ENCODE assay signal across 9 mouse cellular contexts in the genomic region with DNA sequence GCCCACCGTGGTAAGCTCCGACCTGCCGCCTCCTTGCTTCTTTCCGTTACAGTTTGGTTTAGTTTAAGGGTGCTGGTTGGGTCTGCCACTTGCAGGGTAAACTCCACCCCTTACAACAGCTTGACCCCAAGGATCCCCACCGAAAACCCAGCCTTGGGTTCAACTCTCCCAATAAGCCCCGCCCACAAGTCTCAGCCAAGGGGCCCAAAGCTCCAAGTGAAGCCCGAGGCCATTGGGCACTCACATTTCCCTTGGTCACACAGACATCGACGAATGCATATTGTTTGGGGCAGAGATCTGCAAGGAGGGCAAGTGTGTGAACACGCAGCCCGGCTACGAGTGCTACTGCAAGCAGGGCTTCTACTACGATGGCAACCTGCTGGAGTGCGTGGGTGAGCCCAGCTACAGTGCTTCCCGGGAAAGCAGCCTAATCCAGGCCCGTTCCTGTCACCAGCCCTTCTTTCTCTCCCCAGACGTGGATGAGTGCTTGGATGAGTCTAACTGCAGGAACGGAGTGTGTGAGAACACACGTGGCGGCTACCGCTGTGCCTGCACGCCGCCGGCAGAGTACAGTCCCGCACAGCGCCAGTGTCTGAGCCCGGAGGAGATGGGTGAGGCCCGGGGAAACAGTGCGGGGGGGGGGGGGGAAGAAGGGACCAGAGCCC. TPM values are rescaled to one million over a fixed set of nuclear protein-coding genes. Genes with fewer than 3 reads are reported as not detected.
DNase-seq lines count a peak whose midpoint lies in the region; ATAC-seq and TF ChIP-seq lines count a peak whose summit lies in the region.
"Had no signal": no experiment of that assay in that cellular context is flagged by ENCODE, and none has a peak within 500 bp of the region (broad histone marks: within the 10 kb centered on the region; RNA-seq: fewer than 3 reads in every experiment).

No protein-coding gene starts in this region.

- no peak for ATAC-seq in liver, embryonic 11.5 days (replicated peaks; ENCODE audit: low FRiP score)
- ATAC-seq in forebrain, postnatal 0 days, result peak; percentile 79
- peak; percentile 37; the same call in 1 of the 2 replicates for ATAC-seq in midbrain, embryonic 16.5 days
- no peak for ATAC-seq in erythroblast, adult 5-6 weeks (replicated peaks; ENCODE audit: low FRiP score, poor library complexity, severe bottlenecking)
- no peak for ATAC-seq in megakaryocyte-erythroid progenitor cell, adult 5-6 weeks (replicated peaks; ENCODE audit: low FRiP score, low TSS enrichment, poor library complexity, severe bottlenecking)

- peaks cover 59% of the 10 kb centered on the region for H3K27me3 ChIP-seq in liver, embryonic 11.5 days (replicated peaks; ENCODE audit: control insufficient read depth, insufficient read depth, low read length)
- peaks cover 7% of the 10 kb centered on the region for H3K27me3 ChIP-seq in forebrain, postnatal 0 days (ENCODE audit: insufficient read depth, low read length)
- H3K27me3 ChIP-seq in midbrain, embryonic 16.5 days (ENCODE audit: control insufficient read depth, insufficient read depth, low read depth, low read length), result peaks cover 35% of the 10 kb centered on the region

- H3K9ac ChIP-seq in liver, embryonic 11.5 days (ENCODE audit: low read depth, low read length), result peak overlapping the region; percentile 30; the same call in 1 of the 2 replicates
- H3K9ac ChIP-seq in forebrain, postnatal 0 days, result peak overlapping the region; percentile 31; the same call in 1 of the 2 replicates
- peak overlapping the region; percentile 42; the same call in 1 of the 2 replicates for H3K9ac ChIP-seq in midbrain, embryonic 16.5 days (ENCODE audit: low read depth, low read length)

- TF ChIP-seq CTCF in forebrain, postnatal 0 days (IDR thresholded peaks at IDR 0.05; ENCODE audit: low read depth), result no peak

- no peaks in the 10 kb centered on the region for H3K9me3 ChIP-seq in liver, embryonic 11.5 days (ENCODE audit: control insufficient read depth, low read length)
- H3K9me3 ChIP-seq in forebrain, postnatal 0 days (ENCODE audit: low read length), result no peaks in the 10 kb centered on the region
- H3K9me3 ChIP-seq in midbrain, embryonic 16.5 days (replicated peaks; ENCODE audit: control insufficient read depth, low read length, poor library complexity, severe bottlenecking), result no peaks in the 10 kb centered on the region

- 16% methylated on average over 28 of the region's 29 CpGs for WGBS in liver, embryonic 11.5 days
- 11% methylated on average over 27 of the region's 29 CpGs for WGBS in forebrain, postnatal 0 days
- WGBS in midbrain, embryonic 16.5 days, result 12% methylated on average over 28 of the region's 29 CpGs

- peak overlapping the region; percentile 27; the same call in 1 of the 2 replicates for H3K4me3 ChIP-seq in liver, embryonic 11.5 days (ENCODE audit: low read depth, low read length)
- H3K4me3 ChIP-seq in forebrain, postnatal 0 days (ENCODE audit: low read depth, low read length), result 0 out of 2 replicates have a peak overlapping the region, but pooled peaks have one; percentile 4
- no peak overlapping the region for H3K4me3 ChIP-seq in midbrain, embryonic 16.5 days (ENCODE audit: low read depth, low read length)

- H3K27ac ChIP-seq in liver, embryonic 11.5 days (ENCODE audit: low read depth, low read length), result no peak overlapping the region
- no peak overlapping the region for H3K27ac ChIP-seq in forebrain, postnatal 0 days (ENCODE audit: low read depth, low read length)
- H3K27ac ChIP-seq in midbrain, embryonic 16.5 days (ENCODE audit: low read length), result no peak overlapping the region

- peaks cover 14% of the 10 kb centered on the region for H3K4me1 ChIP-seq in liver, embryonic 11.5 days (replicated peaks; ENCODE audit: control insufficient read depth, insufficient read depth, low read length)
- H3K4me1 ChIP-seq in forebrain, postnatal 0 days (ENCODE audit: insufficient read depth), result no peaks in the 10 kb centered on the region
- peaks cover 6% of the 10 kb centered on the region; the same call in 1 of the 2 replicates for H3K4me1 ChIP-seq in midbrain, embryonic 16.5 days (ENCODE audit: control insufficient read depth, insufficient read depth, low read length)

- peaks cover 22% of the 10 kb centered on the region for H3K36me3 ChIP-seq in liver, embryonic 11.5 days (ENCODE audit: control insufficient read depth, insufficient read depth, low read length)
- H3K36me3 ChIP-seq in forebrain, postnatal 0 days (ENCODE audit: insufficient read depth), result peaks cover 43% of the 10 kb centered on the region
- H3K36me3 ChIP-seq in midbrain, embryonic 16.5 days (ENCODE audit: control insufficient read depth, insufficient read depth, low read length), result peaks cover 24% of the 10 kb centered on the region

- DNase-seq in liver, embryonic 11.5 days (ENCODE audit: low spot score), result no peak
- no peak for DNase-seq in liver
- DNase-seq in forebrain, postnatal 0 days, result peak; percentile 56
- DNase-seq in layer of hippocampus, postnatal 36 days, result peak; percentile 76 to 77
- no peak for DNase-seq in urinary bladder, postnatal 25 days (ENCODE audit: low spot score)

- H3K4me2 ChIP-seq in liver, embryonic 11.5 days, result peak overlapping the region; percentile 60
- H3K4me2 ChIP-seq in forebrain, postnatal 0 days (ENCODE audit: low read depth), result peak overlapping the region; percentile 34
- H3K4me2 ChIP-seq in midbrain, embryonic 16.5 days (ENCODE audit: low read length), result peak overlapping the region; percentile 22; the same call in 1 of the 2 replicates

RNA-seq across cellular contexts. Expression of a gene that starts 14.8 kb away (rescaled TPM):
- polyA plus RNA-seq in liver, embryonic 11.5 days (2014; fragmentation: Nextera tagmentation; extraction: Ambion mirVana), result 57.1 and 58.6 TPM in 2 replicates
- 79.8 and 98.1 TPM in 2 replicates for total RNA-seq in forebrain, postnatal 0 days (2014; rRNA removed)
- 62.7 and 68.8 TPM in 2 replicates for polyA plus RNA-seq in forebrain, postnatal 0 days (2015; fragmentation: Nextera tagmentation; extraction: Ambion mirVana)
- total RNA-seq in layer of hippocampus, postnatal 36 days (2021), result 10 to 100 TPM; 75.6 to 75.9 TPM
- polyA plus RNA-seq in midbrain, embryonic 16.5 days (2015; fragmentation: Nextera tagmentation; extraction: Ambion mirVana), result 86.3 and 86.6 TPM in 2 replicates
- total RNA-seq in erythroblast, adult 5-6 weeks (2015; ENCODE audit: low replicate concordance), result 8.2 and 12.9 TPM in 2 replicates
- 9.1 and 11.9 TPM in 2 replicates for total RNA-seq in erythroblast, adult 5-6 weeks (2017; ENCODE audit: low replicate concordance)
- 28.7 and 43.4 TPM in 2 replicates for total RNA-seq in megakaryocyte-erythroid progenitor cell, adult 5-6 weeks (2014; fragmentation: Nextera tagmentation)
- total RNA-seq in megakaryocyte-erythroid progenitor cell, adult 5-6 weeks (2017), result 20.2 and 23.1 TPM in 2 replicates

RNA-seq across cellular contexts. Expression of a gene that starts 15.7 kb away (rescaled TPM):
- 4.1 and 4.6 TPM in 2 replicates for polyA plus RNA-seq in liver, embryonic 11.5 days (2014; fragmentation: Nextera tagmentation; extraction: Ambion mirVana)
- total RNA-seq in forebrain, postnatal 0 days (2014; rRNA removed), result 21.3 and 22.7 TPM in 2 replicates
- 5.9 and 12.4 TPM in 2 replicates for polyA plus RNA-seq in forebrain, postnatal 0 days (2015; fragmentation: Nextera tagmentation; extraction: Ambion mirVana)
- 10 to 100 TPM; 24.9 to 28.0 TPM for total RNA-seq in layer of hippocampus, postnatal 36 days (2021)
- polyA plus RNA-seq in midbrain, embryonic 16.5 days (2015; fragmentation: Nextera tagmentation; extraction: Ambion mirVana), result 9.3 and 9.6 TPM in 2 replicates
- 0.63 TPM in 1 of 2 replicates, not detected in the other for total RNA-seq in erythroblast, adult 5-6 weeks (2015; ENCODE audit: low replicate concordance)
- 0.68 TPM in 1 of 2 replicates, not detected in the other for total RNA-seq in erythroblast, adult 5-6 weeks (2017; ENCODE audit: low replicate concordance)
- total RNA-seq in megakaryocyte-erythroid progenitor cell, adult 5-6 weeks (2014; fragmentation: Nextera tagmentation), result 3.5 and 4.4 TPM in 2 replicates
- total RNA-seq in megakaryocyte-erythroid progenitor cell, adult 5-6 weeks (2017), result 3.4 TPM in 2 replicates

RNA-seq across cellular contexts. Expression of a gene that starts 27.0 kb away (rescaled TPM):
- 47.5 and 49.8 TPM in 2 replicates for polyA plus RNA-seq in liver, embryonic 11.5 days (2014; fragmentation: Nextera tagmentation; extraction: Ambion mirVana)
- total RNA-seq in forebrain, postnatal 0 days (2014; rRNA removed), result 169 and 172 TPM in 2 replicates
- 165 and 200 TPM in 2 replicates for polyA plus RNA-seq in forebrain, postnatal 0 days (2015; fragmentation: Nextera tagmentation; extraction: Ambion mirVana)
- 10 to 100 TPM; 24.1 to 29.4 TPM for total RNA-seq in layer of hippocampus, postnatal 36 days (2021)
- polyA plus RNA-seq in midbrain, embryonic 16.5 days (2015; fragmentation: Nextera tagmentation; extraction: Ambion mirVana), result 116 and 131 TPM in 2 replicates
- 11.5 and 30.4 TPM in 2 replicates for total RNA-seq in erythroblast, adult 5-6 weeks (2015; ENCODE audit: low replicate concordance)
- 8.5 and 10.5 TPM in 2 replicates for total RNA-seq in erythroblast, adult 5-6 weeks (2017; ENCODE audit: low replicate concordance)
- 34.3 and 35.1 TPM in 2 replicates for total RNA-seq in megakaryocyte-erythroid progenitor cell, adult 5-6 weeks (2014; fragmentation: Nextera tagmentation)
- 12.5 and 13.3 TPM in 2 replicates for total RNA-seq in megakaryocyte-erythroid progenitor cell, adult 5-6 weeks (2017)

RNA-seq across cellular contexts. Expression of a gene that starts 30.3 kb away (rescaled TPM):
- polyA plus RNA-seq in liver, embryonic 11.5 days (2014; fragmentation: Nextera tagmentation; extraction: Ambion mirVana), result 64.9 and 67.1 TPM in 2 replicates
- 28.5 and 33.2 TPM in 2 replicates for total RNA-seq in forebrain, postnatal 0 days (2014; rRNA removed)
- 41.3 and 53.0 TPM in 2 replicates for polyA plus RNA-seq in forebrain, postnatal 0 days (2015; fragmentation: Nextera tagmentation; extraction: Ambion mirVana)
- 10 to 100 TPM; 13.7 to 14.2 TPM for total RNA-seq in layer of hippocampus, postnatal 36 days (2021)
- polyA plus RNA-seq in midbrain, embryonic 16.5 days (2015; fragmentation: Nextera tagmentation; extraction: Ambion mirVana), result 31.3 and 38.6 TPM in 2 replicates
- total RNA-seq in erythroblast, adult 5-6 weeks (2015; ENCODE audit: low replicate concordance), result 27.5 and 57.9 TPM in 2 replicates
- total RNA-seq in erythroblast, adult 5-6 weeks (2017; ENCODE audit: low replicate concordance), result 236 and 446 TPM in 2 replicates
- total RNA-seq in megakaryocyte-erythroid progenitor cell, adult 5-6 weeks (2014; fragmentation: Nextera tagmentation), result 43.9 and 46.1 TPM in 2 replicates
- total RNA-seq in megakaryocyte-erythroid progenitor cell, adult 5-6 weeks (2017), result 42.4 and 43.6 TPM in 2 replicates

RNA-seq across cellular contexts. Expression of a gene that starts 52.3 kb away (rescaled TPM):
- 0.14 TPM in 1 of 2 replicates, not detected in the other for polyA plus RNA-seq in liver, embryonic 11.5 days (2014; fragmentation: Nextera tagmentation; extraction: Ambion mirVana)
- total RNA-seq in forebrain, postnatal 0 days (2014; rRNA removed), result not detected in 2 replicates
- 0.17 TPM in 1 of 2 replicates, not detected in the other for polyA plus RNA-seq in forebrain, postnatal 0 days (2015; fragmentation: Nextera tagmentation; extraction: Ambion mirVana)
- total RNA-seq in layer of hippocampus, postnatal 36 days (2021), result not detected
- polyA plus RNA-seq in midbrain, embryonic 16.5 days (2015; fragmentation: Nextera tagmentation; extraction: Ambion mirVana), result 0.15 TPM in 1 of 2 replicates, not detected in the other
- not detected in 2 replicates for total RNA-seq in erythroblast, adult 5-6 weeks (2015; ENCODE audit: low replicate concordance)
- total RNA-seq in erythroblast, adult 5-6 weeks (2017; ENCODE audit: low replicate concordance), result not detected in 2 replicates
- total RNA-seq in megakaryocyte-erythroid progenitor cell, adult 5-6 weeks (2014; fragmentation: Nextera tagmentation), result not detected in 2 replicates
- 0.19 TPM in 1 of 2 replicates, not detected in the other for total RNA-seq in megakaryocyte-erythroid progenitor cell, adult 5-6 weeks (2017)
- polyA plus RNA-seq: large intestine, adult 2 months had no signal

Comparison
In these comparisons a context has a peak if more than half of its experiments do, and no peak if none do; other contexts are left out.
1. ATAC-seq: peak in forebrain, postnatal 0 days (single experiment) and midbrain, embryonic 16.5 days (single experiment); none in liver, embryonic 11.5 days (single experiment), erythroblast, adult 5-6 weeks (single experiment) and megakaryocyte-erythroid progenitor cell, adult 5-6 weeks (single experiment).
2. DNase-seq: peak in forebrain, postnatal 0 days (single experiment) and layer of hippocampus, postnatal 36 days (2 of 2); none in liver, embryonic 11.5 days (single experiment), liver (single experiment) and urinary bladder, postnatal 25 days (single experiment).
3. Peak in every context shown above with its lines, with median percentiles within 50 percentile points of each other: H3K4me2 ChIP-seq and H3K9ac ChIP-seq.